Mouse (Mus musculus) megakaryocyte, adult 5-6 weeks (primary cell): Measurements from ENCODE around the gene Cbfa2t2. TPM values are rescaled to one million over a fixed set of nuclear protein-coding genes. Genes with fewer than 3 reads are reported as not detected.

ENCODE experiments used
- ATAC-seq: 2 replicates; pipeline ENCODE4 v1.8.0; 2016; ENCODE audit warnings: mild to moderate bottlenecking, inconsistent platforms; ENCODE audit not compliant: poor library complexity, severe bottlenecking
- total RNA-seq, 2 experiments: library from RNA; stranded (forward) in 1 of 2; stranded (reverse) in 1 of 2; fragments of 153-499, 151-499 nt in 1 of 2; fragments of 221-1000, 200-1000 nt in 1 of 2; gene quantifications; 2 replicates each; pipeline versions ENCODE4 v1.2.3 to v1.2.4; 2015 to 2017

Cbfa2t2 gene
- total RNA-seq (2015) (13.7 and 19.1 TPM in 2 replicates), total RNA-seq (2017) (7.5 and 22.8 TPM in 2 replicates)

DNA sequence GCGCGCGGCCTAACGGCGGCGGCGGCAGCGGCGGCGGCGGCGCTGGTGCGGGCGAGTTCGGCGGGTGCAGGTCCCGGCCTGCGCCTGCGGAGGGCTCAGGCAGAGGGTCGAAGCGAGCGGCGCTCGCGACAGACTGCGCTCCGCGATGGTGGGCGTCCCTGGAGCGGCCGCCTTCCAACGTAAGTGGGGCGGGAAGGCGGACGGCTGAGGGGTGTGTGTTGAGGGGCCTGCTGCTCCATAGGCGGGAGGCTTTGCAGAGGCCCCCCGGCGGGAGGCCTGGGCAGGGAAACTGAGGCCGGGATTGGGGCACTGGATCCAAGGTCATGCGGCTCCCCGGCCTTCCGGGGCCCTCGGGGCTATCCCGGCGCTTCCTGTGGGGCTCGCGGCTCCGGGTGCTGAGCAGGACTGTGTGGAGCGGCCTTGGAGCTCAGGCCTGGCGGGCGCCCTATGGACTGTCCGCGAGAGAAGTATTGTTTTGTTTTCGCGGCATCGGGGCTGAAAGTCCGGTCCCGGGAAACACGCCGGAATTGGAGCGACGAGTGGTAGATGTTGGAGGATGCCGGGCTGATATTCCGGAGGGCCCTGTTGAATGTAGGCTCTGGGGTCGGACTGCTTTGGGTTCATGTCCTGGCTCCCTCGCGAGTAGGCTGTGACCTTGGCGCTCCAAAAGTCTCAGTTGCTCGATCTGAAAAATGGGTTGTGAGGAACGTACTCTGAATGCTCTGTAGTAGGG, at the start of gene Cbfa2t2:
Gene Cbfa2t2, plus strand, starts transcription at position 24 of the 733 bp plus-strand sequence.
- peak; percentile 28; the same call in 1 of the 2 replicates for ATAC-seq

- no peak for ATAC-seq
Measured at GRCm38 (mm10) chr2:154390180-154390964, 45.9 kb upstream of the Cbfa2t2 start.

- no peak for ATAC-seq
Measured at GRCm38 (mm10) chr2:154394602-154395001, 41.7 kb upstream of the Cbfa2t2 start.

- ATAC-seq, result no peak
Measured at GRCm38 (mm10) chr2:154396529-154396928, 39.8 kb upstream of the Cbfa2t2 start.

DNA sequence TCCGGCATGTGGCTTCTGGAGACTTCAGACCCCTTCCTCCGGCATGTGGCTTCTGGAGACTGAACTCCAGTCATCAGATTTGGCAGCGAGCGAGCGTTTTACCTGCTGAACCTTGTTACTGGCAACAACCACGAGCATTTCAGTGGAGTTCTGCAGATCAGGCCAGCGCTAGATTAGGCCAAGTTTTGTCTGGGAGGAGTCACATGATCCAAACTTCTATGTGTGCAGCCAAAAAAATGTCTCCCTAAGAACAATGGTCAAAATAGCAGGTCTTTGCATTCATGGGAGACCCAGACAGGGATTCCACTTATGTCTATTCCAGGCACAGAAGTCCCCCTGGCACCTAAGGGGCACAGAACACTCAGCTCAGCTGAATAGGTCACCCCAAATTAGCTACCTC, 38.0 kb upstream of the Cbfa2t2 start:
- ATAC-seq, result no peak

- ATAC-seq, result no peak
Measured at GRCm38 (mm10) chr2:154399325-154399724, 37.0 kb upstream of the Cbfa2t2 start.

DNA sequence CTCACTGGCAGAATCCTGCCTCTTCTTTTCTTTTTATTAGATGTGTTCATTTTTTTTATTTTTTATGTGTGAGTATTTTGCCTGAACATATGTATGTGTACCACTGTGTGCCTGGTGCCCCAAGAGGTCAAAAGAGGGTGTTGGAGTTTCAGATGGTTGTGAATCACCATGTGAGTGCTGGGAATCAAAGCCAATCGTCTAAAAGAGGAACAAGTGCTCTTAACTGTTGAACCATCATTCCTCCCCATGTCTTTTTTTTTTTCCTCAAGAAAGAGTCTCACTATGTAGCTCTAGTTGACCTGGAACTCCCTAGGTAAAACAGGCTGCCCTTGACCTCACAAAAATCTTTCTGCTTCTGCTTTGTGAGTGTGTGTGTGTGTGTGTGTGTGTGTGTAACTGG, 34.3 kb upstream of the Cbfa2t2 start:
- no peak for ATAC-seq

GRCm38 (mm10) chr2:154402811-154403210, 33.5 kb upstream of the Cbfa2t2 start:
- ATAC-seq, result no peak

DNA sequence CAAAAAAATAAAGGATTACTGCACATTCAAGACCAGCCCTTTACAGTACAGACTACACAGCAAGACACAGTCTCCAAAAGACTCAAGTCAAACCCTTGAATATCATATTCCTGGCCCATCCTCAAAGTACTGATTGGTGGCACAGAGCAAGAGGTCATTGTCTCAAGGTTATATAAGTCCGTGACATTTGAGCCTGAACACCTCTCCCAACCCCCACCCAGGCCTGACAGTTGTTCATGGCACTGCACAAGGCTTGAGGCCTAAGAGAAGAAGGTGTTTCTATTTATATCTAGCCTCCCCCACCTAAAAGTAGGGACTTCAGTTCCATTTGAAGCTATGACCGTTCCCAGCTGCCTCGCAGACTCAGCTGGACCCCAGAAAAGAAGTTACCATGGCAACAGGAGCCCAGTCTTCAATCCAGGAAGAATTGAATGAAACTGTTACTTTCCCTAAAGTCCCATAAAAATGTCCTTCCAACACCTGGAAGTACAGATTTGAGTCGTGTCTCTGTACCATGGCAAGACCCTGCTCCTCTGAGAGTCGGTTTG, 30.8 kb upstream of the Cbfa2t2 start:
- no peak for ATAC-seq

DNA sequence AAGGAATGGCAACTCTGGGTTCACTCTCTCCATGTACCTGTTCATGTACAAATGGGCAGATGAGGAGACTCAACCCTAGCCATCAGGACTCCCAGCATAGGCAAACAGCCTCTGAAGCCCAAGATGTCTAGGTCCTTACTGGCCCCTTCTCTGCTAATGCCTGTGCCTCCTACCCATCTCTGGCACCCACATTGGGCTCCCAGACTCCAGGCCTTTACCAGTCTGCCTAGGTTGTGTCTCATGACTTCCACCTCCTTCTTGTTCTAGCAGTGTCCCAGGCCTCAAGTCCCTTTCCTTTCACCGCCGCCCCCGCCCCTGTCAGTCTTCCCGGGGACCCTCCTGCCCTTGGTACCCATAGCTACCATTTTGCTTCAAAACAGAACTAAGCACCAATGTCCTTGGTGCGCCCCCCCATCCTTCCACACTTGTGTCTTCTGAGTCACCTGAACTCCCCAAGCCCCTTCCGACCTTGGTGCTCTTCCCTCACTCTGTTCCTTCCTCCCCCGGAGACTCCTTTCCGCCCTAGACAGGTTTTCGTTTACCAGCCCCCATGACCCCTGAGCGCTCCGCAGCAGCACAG, 29.1 kb upstream of the Cbfa2t2 start:
- no peak; the same call in 1 of the 2 replicates for ATAC-seq

DNA sequence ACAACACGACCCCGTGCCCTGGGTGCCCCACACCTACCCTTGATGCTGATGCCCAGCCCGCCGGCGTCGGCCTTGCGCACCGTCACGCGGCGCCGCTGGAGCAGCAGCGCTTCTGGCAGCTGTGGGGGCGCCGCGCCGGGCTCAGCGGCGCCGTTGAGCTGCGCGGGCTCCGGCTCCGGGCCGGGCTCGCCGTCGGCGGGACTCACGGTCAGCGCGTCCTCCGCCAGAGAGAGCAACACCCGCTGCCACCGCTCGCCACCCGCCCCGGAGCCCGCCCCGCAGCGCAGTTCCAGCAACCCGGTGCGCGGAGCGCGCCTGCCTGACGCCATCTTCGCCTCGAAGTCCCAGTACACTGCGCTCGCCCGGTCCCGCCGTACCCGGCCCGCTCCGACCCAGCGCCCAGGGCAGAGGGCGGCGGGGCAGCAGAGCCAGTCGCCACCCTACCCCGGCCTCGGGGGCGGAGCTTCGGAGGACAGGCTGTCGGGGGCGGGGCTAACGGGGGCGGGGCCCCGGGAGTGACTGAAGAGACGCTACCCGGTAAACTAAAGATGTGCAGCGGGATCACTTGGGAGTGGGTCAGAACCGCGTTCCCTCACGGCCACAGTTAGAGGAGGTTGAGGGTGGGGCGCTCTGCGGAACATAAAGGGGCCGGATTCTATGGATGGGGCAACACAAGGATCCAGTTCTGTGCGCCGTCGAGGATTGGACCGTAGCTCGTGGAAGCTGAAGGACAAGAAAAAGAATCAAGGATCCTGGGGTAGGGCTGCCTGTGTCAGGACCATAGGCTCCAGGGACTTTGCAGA, 28.4 kb upstream of the Cbfa2t2 start, which contains the start of gene Snta1:
Gene Snta1, minus strand, starts transcription at position 457 of the 803 bp plus-strand sequence.
- peak; percentile 85 for ATAC-seq

GRCm38 (mm10) chr2:154410355-154410754, 25.9 kb upstream of the Cbfa2t2 start:
- ATAC-seq, result no peak

GRCm38 (mm10) chr2:154412018-154412666, 24.1 kb upstream of the Cbfa2t2 start:
- no peak for ATAC-seq

DNA sequence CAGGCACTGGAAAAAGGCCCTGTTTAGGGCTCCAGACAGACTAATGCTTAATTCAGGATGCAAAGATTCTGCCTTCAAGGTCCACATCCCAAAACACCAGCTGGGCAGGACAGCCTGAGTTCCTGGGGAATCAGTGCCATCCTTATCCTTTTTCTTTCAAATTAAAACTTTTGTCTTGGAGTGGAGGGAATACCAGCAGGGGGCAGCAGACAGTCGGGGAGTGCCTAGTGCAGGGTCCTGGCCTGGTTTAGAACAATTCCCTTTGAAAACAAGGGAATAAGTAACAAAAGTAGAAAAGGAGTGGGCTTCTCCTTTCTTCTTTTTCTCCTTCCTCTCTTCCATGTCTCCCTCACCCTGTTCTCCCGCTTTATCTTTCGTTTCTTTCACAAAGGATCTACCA, 19.2 kb upstream of the Cbfa2t2 start:
- ATAC-seq, result peak; percentile 71; the same call in 1 of the 2 replicates

DNA sequence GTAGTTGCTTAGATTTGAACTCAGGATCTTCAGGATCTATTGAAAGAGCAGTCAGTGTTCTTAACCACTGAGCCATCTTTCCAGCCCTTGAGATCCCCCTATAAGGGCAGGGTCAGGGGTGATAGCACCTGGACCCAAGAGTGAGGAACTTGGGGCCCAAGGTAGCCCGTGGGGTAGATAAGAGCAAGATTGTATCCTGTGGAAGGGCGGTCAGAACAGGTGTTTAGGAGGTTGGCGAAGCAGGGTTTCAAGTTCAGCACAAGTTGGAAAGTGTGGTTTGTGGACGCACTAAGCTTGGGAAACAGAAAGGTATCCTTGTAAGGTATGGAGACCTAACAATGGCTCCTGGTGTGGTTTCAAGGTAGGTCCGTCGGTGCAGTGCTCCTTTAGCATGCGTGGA, 18.3 kb upstream of the Cbfa2t2 start:
- no peak for ATAC-seq

- ATAC-seq, result no peak
Measured at GRCm38 (mm10) chr2:154419631-154420515, 16.4 kb upstream of the Cbfa2t2 start.

GRCm38 (mm10) chr2:154420942-154421731, 15.1 kb upstream of the Cbfa2t2 start:
- no peak for ATAC-seq

DNA sequence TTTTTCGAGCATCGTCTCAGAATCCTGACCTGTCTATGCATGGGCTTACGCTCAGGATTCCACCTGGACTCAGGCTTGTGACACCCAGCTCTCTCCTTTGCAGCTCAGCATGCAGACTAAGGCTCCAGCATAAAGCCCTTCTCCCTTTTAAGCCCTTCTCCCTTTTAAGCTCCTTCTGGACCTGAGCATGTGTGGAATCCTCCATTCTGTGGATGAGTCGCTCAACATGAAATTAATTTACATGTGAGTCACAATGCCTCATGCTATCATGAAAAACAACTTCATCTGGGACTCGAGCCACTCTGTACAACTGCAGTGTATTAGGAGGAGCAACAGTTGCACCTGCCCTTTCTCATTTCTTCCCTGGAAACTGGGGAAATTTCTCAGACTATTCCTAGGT, 14.1 kb upstream of the Cbfa2t2 start:
- ATAC-seq, result no peak
